Mouse (Mus musculus) ES-E14 (cell line): Measurements from ENCODE around the gene Map10. TPM values are rescaled to one million over a fixed set of nuclear protein-coding genes. Genes with fewer than 3 reads are reported as not detected.

Experiments used
- DNase-seq: peaks from one replicate; pipeline ENCODE4 v3.0.0-alpha.2; 2013; ENCODE audit warnings: low read depth, low spot score
- H3K27ac ChIP-seq: 2 replicates; pipeline ENCODE4 v1.5.1; 2012; ENCODE audit warnings: low read depth, mild to moderate bottlenecking, low read length, moderate library complexity, mixed read lengths; ENCODE audit not compliant: poor library complexity, insufficient read depth, severe bottlenecking
- H3K36me3 ChIP-seq: 2 replicates; pipeline ENCODE4 v1.6.1; 2012; ENCODE audit warnings: mild to moderate bottlenecking, low read length, moderate library complexity, mixed read lengths; ENCODE audit not compliant: control insufficient read depth, poor library complexity, insufficient read depth, severe bottlenecking
- H3K4me1 ChIP-seq, 2 experiments: fragments of 150-350 bp in 1 of 2; sonication (generic) in 1 of 2; 2 replicates each; pipeline ENCODE4 v1.6.1; 2012; ENCODE audit warnings: low read length in 2 of 2, mild to moderate bottlenecking in 1 of 2, mixed read lengths in 1 of 2; ENCODE audit not compliant: control insufficient read depth in 2 of 2, insufficient read depth in 2 of 2, poor library complexity in 1 of 2
- H3K4me3 ChIP-seq, 2 experiments: fragments of 150-350 bp in 1 of 2; sonication (generic) in 1 of 2; 2 replicates each; pipeline ENCODE4 v1.5.1; 2012; ENCODE audit warnings: low read length in 2 of 2, low read depth in 1 of 2, mild to moderate bottlenecking in 1 of 2, mixed read lengths in 1 of 2; ENCODE audit not compliant: insufficient read depth in 1 of 2, poor library complexity in 1 of 2, severe bottlenecking in 1 of 2
- H3K9ac ChIP-seq: 2 replicates; pipeline ENCODE4 v1.6.1; 2012; ENCODE audit warnings: low read depth, mild to moderate bottlenecking, low read length, mixed read lengths; ENCODE audit not compliant: poor library complexity, insufficient read depth, severe bottlenecking
- H3K9me3 ChIP-seq: fragments of 150-350 bp; sonication (generic); 2 replicates; pipeline ENCODE4 v1.6.1; 2012; ENCODE audit warnings: low read depth, mild to moderate bottlenecking, low read length; ENCODE audit not compliant: control insufficient read depth, insufficient read depth
- CHD2 ChIP-seq: IDR thresholded peaks from 2 replicates; pipeline ENCODE4 v1.6.1; 2014; ENCODE audit warnings: mild to moderate bottlenecking, low read depth, low read length, inconsistent platforms
- HCFC1 ChIP-seq: IDR thresholded peaks from 2 replicates; pipeline ENCODE4 v1.6.1; 2012; ENCODE audit warnings: low read length, inconsistent platforms, borderline replicate concordance; ENCODE audit not compliant: insufficient read depth
- MAFK ChIP-seq: IDR thresholded peaks from 2 replicates; pipeline ENCODE4 v1.6.1; 2014; ENCODE audit warnings: mild to moderate bottlenecking, low read depth, low read length, inconsistent platforms; ENCODE audit not compliant: insufficient read depth
- ZC3H11A ChIP-seq: IDR thresholded peaks from 2 replicates; pipeline ENCODE4 v1.6.1; 2012; ENCODE audit warnings: low read depth, mild to moderate bottlenecking, inconsistent platforms, low read length, borderline replicate concordance
- ZNF384 ChIP-seq: IDR thresholded peaks from 2 replicates; pipeline ENCODE4 v1.6.1; 2012; ENCODE audit warnings: low read depth, low read length, inconsistent platforms
- in situ Hi-C, 2 experiments: fragments of 600-800 bp; cut with MboI; formaldehyde crosslinking; loops; one replicate each; pipeline ENCODE4 v1.15.1; 2025; ENCODE audit warnings: low sequenced_read_pairs in 2 of 2, inconsistent platforms in 1 of 2; ENCODE audit not compliant: unreplicated experiment in 2 of 2
- total RNA-seq: library from RNA; depleted of rRNA; stranded (reverse); fragments of 300-350 nt; gene quantifications from 2 replicates; pipeline ENCODE4 v1.2.3, GENCODE M21; 2012

The Map10 gene
- total RNA-seq, 1 experiment = 6.4 TPM

DNA sequence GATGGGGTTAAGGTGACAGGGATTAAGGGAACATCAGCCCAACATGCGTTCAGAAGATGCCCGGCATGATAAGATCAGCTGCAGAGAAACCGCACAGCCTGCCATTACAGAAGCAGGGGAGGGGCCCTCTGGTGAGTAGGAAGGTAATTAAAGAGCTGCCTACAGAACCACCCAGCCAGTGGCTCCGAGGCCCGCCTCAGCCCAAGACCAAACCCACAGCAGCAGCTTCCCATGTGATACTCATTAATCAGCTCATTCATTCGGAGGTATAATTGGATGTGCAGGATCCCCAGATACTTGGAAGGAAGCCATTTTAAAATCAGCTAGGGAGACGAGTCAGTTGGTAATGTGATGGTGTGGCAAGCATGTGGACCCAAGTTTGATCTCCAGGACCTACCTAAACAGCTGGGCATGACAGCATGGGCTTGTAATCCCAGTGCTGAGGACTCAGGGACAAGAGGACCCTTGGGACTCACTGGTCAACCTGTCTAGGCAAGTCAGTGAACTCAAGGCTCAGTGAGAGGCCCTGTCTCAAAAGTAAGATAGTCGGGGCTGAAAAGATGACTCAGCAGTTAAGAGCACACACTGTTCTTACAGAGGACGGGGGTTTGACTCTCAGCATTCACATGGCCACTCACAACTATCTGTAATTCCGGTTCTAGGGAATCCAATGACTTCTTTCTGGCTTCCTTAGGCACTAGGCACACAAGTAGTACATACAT lies 23.7 kb upstream of the Map10 start:
- DNase-seq = no peak
- no peaks in the 10 kb centered on the region for H3K4me1 ChIP-seq
- H3K36me3 ChIP-seq = no peaks in the 10 kb centered on the region
- peaks cover 3% of the 10 kb centered on the region; the same call in 1 of the 2 replicates for H3K9me3 ChIP-seq
- in situ Hi-C loops = no loop called here
- TF ChIP-seq MAFK (peak; percentile 69), HCFC1 (no peak)
- no peak overlapping the region for H3K4me3 ChIP-seq
- H3K9ac ChIP-seq = no peak overlapping the region
- H3K27ac ChIP-seq = no peak overlapping the region

DNA sequence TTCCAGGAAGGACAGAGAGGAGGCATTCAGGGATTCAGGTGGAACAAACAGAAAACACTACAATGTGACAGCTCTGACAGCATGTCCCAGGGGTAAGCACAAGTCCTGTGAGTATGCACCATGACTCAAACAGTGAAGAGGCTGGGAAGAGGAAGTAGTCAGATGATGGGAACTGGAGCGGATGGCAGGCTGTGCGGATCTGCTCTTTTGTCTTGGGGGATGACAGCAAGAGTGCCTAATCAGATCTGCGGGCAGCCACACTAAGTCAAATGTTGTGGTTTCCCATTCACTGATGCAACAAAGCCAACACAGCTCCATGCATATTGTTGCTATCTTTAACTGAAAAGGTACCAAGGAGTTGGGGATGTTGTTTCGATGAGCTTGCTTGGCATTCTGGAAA lies 20.2 kb upstream of the Map10 start:
- TF ChIP-seq ZNF384 = no peak
- no peak for TF ChIP-seq ZC3H11A
- no peak for TF ChIP-seq MAFK
- TF ChIP-seq CHD2 = no peak
- no peak for TF ChIP-seq HCFC1
- H3K27ac ChIP-seq = no peak overlapping the region
- DNase-seq = no peak
- no peaks in the 10 kb centered on the region for H3K36me3 ChIP-seq
- no peak overlapping the region for H3K4me3 ChIP-seq
- in situ Hi-C loops = no loop called here
- H3K9me3 ChIP-seq = peaks cover 3% of the 10 kb centered on the region; the same call in 1 of the 2 replicates
- no peaks in the 10 kb centered on the region for H3K4me1 ChIP-seq
- H3K9ac ChIP-seq = no peak overlapping the region

DNA sequence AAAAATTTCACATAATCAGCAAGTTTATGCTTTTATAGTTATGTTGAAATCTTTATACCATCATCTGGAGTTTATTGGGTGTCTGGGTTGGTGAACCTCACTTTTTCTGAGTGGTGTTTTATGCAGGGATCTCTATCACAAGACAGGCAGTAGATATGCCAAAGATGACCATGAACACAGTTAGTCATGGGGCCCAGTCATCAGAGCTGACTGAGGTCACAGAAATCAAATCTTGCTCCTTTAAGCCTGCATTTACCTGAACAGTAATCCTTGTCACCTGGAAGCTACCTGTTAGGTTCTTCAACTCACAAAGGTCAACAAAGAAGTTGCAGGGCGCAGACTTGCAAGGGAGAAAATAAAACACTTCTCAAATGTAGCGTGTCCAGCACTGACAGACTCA lies 14.8 kb upstream of the Map10 start:
- H3K9ac ChIP-seq = no peak overlapping the region
- peaks cover 0 to 2% of the 10 kb centered on the region in 2 experiments; a peak in 1 of 4 replicates for H3K4me1 ChIP-seq
- no peak overlapping the region for H3K4me3 ChIP-seq
- H3K9me3 ChIP-seq = no peaks in the 10 kb centered on the region
- no peak for TF ChIP-seq HCFC1
- no peak for TF ChIP-seq ZNF384
- no peak for TF ChIP-seq CHD2
- TF ChIP-seq MAFK = no peak
- no peak for TF ChIP-seq ZC3H11A
- no peak for DNase-seq
- H3K36me3 ChIP-seq = no peaks in the 10 kb centered on the region
- in situ Hi-C loops = no loop called here
- no peak overlapping the region for H3K27ac ChIP-seq

DNA sequence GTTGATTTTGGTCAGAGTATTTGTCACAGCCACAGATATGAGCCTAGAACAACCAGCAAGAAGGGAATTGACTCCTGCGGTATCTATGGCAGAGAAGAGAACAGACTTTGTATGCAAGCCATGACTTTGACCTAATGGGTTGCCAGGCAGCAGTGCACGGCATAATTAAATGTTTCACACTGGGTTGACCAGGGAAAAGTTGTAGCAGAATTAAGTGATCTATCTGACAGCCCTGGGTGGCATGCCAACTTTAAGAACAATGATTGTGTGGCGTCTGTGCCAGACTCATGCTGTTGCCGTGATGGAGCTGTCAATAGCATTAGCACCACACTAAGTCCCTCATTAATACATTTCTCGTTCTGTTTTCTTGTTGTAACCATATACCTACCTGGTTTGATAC lies 11.1 kb upstream of the Map10 start:
- no peak for TF ChIP-seq ZC3H11A
- TF ChIP-seq CHD2 = no peak
- no peak for TF ChIP-seq ZNF384
- no peak for TF ChIP-seq MAFK
- TF ChIP-seq HCFC1 = no peak
- H3K9me3 ChIP-seq = no peaks in the 10 kb centered on the region
- peaks cover 0 to 7% of the 10 kb centered on the region in 2 experiments; a peak in 1 of 4 replicates for H3K4me1 ChIP-seq
- in situ Hi-C loops = no loop called here
- H3K27ac ChIP-seq = no peak overlapping the region
- no peak for DNase-seq
- H3K4me3 ChIP-seq = no peak overlapping the region
- H3K9ac ChIP-seq = no peak overlapping the region
- no peaks in the 10 kb centered on the region for H3K36me3 ChIP-seq

DNA sequence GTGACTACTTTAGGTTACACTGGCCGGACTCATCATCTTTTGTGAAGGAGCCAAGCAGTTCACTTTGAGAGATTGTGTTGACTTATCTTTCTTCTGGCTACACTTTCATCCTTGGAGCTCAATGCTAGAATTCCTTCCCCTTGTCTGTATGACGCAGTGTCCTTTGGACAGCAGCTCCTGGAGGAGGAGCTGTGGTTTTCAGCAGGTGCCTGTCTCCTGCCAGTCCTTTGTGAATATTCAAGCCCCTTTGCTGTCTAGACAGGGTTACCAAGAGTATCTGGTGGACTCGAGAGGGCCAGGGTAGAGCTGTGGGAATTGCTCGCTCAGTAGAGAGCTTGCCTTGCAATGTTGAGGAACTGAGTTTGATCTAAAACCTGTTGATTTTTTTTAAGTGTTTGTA lies 10.7 kb upstream of the Map10 start:
- Histone ChIP-seq H3K4me1 (peaks cover 0 to 7% of the 10 kb centered on the region in 2 experiments; a peak in 1 of 4 replicates), H3K27ac (no peak overlapping the region), H3K36me3 (no peaks in the 10 kb centered on the region), H3K9me3 (no peaks in the 10 kb centered on the region), H3K9ac (no peak overlapping the region), H3K4me3 (no peak overlapping the region)
- no peak for DNase-seq
- no peak for TF ChIP-seq HCFC1
- in situ Hi-C loops = no loop called here
